Mouse (Mus musculus) small intestine, adult 2 months (tissue): ENCODE results near the gene Mcfd2. TPM values are rescaled to one million over a fixed set of nuclear protein-coding genes. Genes with fewer than 3 reads are reported as not detected.

ENCODE experiments used
- H3K27ac ChIP-seq: fragments of 200-500 bp; 2 replicates; pipeline ENCODE4 v1.5.1; 2012; ENCODE audit warnings: low read depth, low read length, control low read depth, inconsistent platforms; ENCODE audit not compliant: insufficient read depth
- H3K27me3 ChIP-seq: fragments of 200-500 bp; 2 replicates; pipeline ENCODE4 v1.6.1; 2012; ENCODE audit warnings: mild to moderate bottlenecking, moderate library complexity, low read length, inconsistent platforms; ENCODE audit not compliant: control insufficient read depth, insufficient read depth
- H3K36me3 ChIP-seq: fragments of 200-500 bp; 2 replicates; pipeline ENCODE4 v1.6.1; 2012; ENCODE audit warnings: mild to moderate bottlenecking, low read length, control low read depth, inconsistent platforms; ENCODE audit not compliant: control insufficient read depth, insufficient read depth
- H3K4me1 ChIP-seq: fragments of 200-500 bp; 2 replicates; pipeline ENCODE4 v1.6.1; 2012; ENCODE audit warnings: low read length, inconsistent platforms, mixed read lengths; ENCODE audit not compliant: control insufficient read depth, insufficient read depth, insufficient read length
- H3K4me3 ChIP-seq: fragments of 200-500 bp; 2 replicates; pipeline ENCODE4 v1.5.1; 2012; ENCODE audit warnings: low read depth, mild to moderate bottlenecking, control low read depth, inconsistent platforms, low read length, moderate library complexity
- CTCF ChIP-seq: fragments of 200-500 bp; IDR thresholded peaks from 2 replicates; pipeline ENCODE4 v1.5.1; 2012; ENCODE audit warnings: low read depth, mild to moderate bottlenecking, control low read depth, inconsistent platforms, low read length, moderate library complexity, mixed read lengths; ENCODE audit not compliant: insufficient replicate concordance, insufficient read length; ENCODE audit errors: extremely low read depth
- POLR2A ChIP-seq: fragments of 200-500 bp; IDR thresholded peaks from 2 replicates; pipeline ENCODE4 v1.6.1; 2012; ENCODE audit warnings: low read depth, mild to moderate bottlenecking, control low read depth, inconsistent platforms, low read length, moderate library complexity
- WGBS: fragments of 180-500 bp; shearing (Covaris S2); methylation state at CpG from one replicate; pipeline ENCODE4 v1.1.7; 2018; 5-methylcytosine and 5-hydroxymethylcytosine counted together
- polyA plus RNA-seq: library from polyadenylated mRNA; depleted of rRNA; stranded (reverse); fragments of >200 nt; gene quantifications from 2 replicates; pipeline ENCODE4 v1.2.3, GENCODE M21; 2012

Mcfd2 gene
- polyA plus RNA-seq, 1 experiment: 169 TPM

- peak overlapping the region; percentile 63 for H3K4me3 ChIP-seq
- TF ChIP-seq POLR2A: no peak
- TF ChIP-seq CTCF: no peak
- 25% methylated on average over 6 of the region's 6 CpGs for WGBS
- peaks cover 22% of the 10 kb centered on the region for H3K4me1 ChIP-seq
- no peaks in the 10 kb centered on the region for H3K27me3 ChIP-seq
- H3K36me3 ChIP-seq: peaks cover 20% of the 10 kb centered on the region
- peak overlapping the region; percentile 94 for H3K27ac ChIP-seq
Observed at GRCm38 (mm10) chr17:87263401-87263800, 2.3 kb downstream of the Mcfd2 start.

- no peaks in the 10 kb centered on the region for H3K27me3 ChIP-seq
- H3K27ac ChIP-seq: no peak overlapping the region
- H3K36me3 ChIP-seq: peaks cover 60% of the 10 kb centered on the region
- H3K4me1 ChIP-seq: peaks cover 4% of the 10 kb centered on the region
- WGBS: 90% methylated on average over 16 of the region's 16 CpGs
- TF ChIP-seq CTCF (no peak), POLR2A (no peak)
- H3K4me3 ChIP-seq: no peak overlapping the region
Observed at GRCm38 (mm10) chr17:87255672-87256071, 10.1 kb downstream of the Mcfd2 start.

DNA sequence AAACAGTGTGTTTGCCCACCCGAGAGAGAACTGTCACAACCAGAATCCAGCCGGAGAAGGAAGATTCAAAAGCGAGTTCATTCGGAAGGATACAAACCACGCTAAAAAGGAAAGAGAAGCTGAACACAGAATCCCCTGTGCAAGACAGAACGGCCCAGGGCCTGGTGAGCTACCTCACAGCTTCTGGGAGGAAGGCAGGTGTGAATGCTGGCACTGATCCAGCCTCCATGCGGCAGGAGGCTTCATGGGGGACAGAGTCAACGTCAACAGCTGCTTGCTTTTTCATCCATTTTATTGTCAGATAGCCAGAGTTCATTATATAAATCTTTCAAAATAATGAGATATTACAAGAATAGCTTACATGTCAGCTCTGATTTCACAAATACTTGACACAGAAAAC lies 11.4 kb downstream of the Mcfd2 start:
- no peaks in the 10 kb centered on the region for H3K27me3 ChIP-seq
- no peak overlapping the region for H3K27ac ChIP-seq

GRCm38 (mm10) chr17:87246103-87246502 lies 19.6 kb downstream of the Mcfd2 start:
- no peaks in the 10 kb centered on the region; the same call in 1 of the 2 replicates for H3K27me3 ChIP-seq
- TF ChIP-seq CTCF: no peak
- no peak for TF ChIP-seq POLR2A
- no peaks in the 10 kb centered on the region for H3K4me1 ChIP-seq
- no peak overlapping the region for H3K27ac ChIP-seq
- no peak overlapping the region for H3K4me3 ChIP-seq
- no peaks in the 10 kb centered on the region for H3K36me3 ChIP-seq
- 62% methylated on average over 9 of the region's 9 CpGs for WGBS

More for the DNA sequence above, 11.4 kb downstream of the Mcfd2 start:
- WGBS: 45% methylated on average over 8 of the region's 8 CpGs
- Histone ChIP-seq H3K4me3 (no peak overlapping the region), H3K36me3 (peaks cover 51% of the 10 kb centered on the region), H3K4me1 (peaks cover 4% of the 10 kb centered on the region; the same call in 1 of the 2 replicates)
- no peak for TF ChIP-seq CTCF
- no peak for TF ChIP-seq POLR2A

DNA sequence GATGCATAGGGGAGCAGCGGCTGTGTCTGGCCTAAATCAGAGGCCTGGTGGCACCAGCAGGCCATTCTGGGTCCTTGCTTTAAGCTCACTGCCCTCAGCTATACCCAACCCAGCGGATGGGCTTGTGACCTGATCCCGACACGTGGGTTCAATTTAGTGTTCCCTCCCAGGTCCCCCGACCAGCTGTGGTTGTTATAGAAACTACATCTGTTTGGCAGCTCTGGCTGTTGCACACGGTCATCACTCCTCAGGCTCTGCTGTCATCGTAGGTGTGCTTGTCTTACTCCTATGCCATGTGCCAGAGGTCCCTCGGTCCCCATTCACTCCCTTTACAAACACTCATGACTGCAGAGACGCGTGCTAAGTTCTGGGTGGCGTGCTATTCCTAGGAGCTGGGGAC lies 27.9 kb downstream of the Mcfd2 start:
- Histone ChIP-seq H3K27ac (no peak overlapping the region), H3K4me3 (no peak overlapping the region), H3K27me3 (no peaks in the 10 kb centered on the region), H3K36me3 (no peaks in the 10 kb centered on the region), H3K4me1 (no peaks in the 10 kb centered on the region)
- TF ChIP-seq POLR2A: no peak
- TF ChIP-seq CTCF: no peak
- WGBS: 86% methylated on average over 11 of the region's 11 CpGs

- Histone ChIP-seq H3K4me3 (no peak overlapping the region), H3K27ac (no peak overlapping the region), H3K27me3 (no peaks in the 10 kb centered on the region), H3K36me3 (no peaks in the 10 kb centered on the region), H3K4me1 (no peaks in the 10 kb centered on the region)
- TF ChIP-seq POLR2A (no peak), CTCF (no peak)
- WGBS: 47% methylated on average over 18 of the region's 18 CpGs
Observed at GRCm38 (mm10) chr17:87236725-87237650, 28.7 kb downstream of the Mcfd2 start.

DNA sequence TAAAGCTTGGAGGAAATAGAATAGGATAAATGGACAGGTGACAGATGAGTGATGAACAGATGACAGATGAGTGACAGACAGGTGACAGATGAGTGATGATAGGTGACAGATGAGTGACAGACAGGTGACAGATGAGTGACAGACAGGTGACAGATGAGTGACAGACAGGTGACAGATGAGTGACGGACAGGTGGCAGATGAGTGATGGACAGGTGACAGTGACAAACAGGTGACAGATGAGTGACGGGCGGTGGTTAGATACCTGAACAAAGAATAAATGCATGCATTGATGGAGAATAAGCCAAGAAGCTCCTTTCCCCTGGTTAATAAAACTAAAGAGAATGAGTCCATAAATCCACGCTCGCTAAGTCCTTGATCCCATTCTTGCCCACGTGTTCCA lies 30.7 kb downstream of the Mcfd2 start:
- no peak overlapping the region for H3K27ac ChIP-seq
- H3K4me3 ChIP-seq: no peak overlapping the region

More for the DNA sequence above, 30.7 kb downstream of the Mcfd2 start:
- Histone ChIP-seq H3K36me3 (no peaks in the 10 kb centered on the region), H3K27me3 (no peaks in the 10 kb centered on the region), H3K4me1 (no peaks in the 10 kb centered on the region)
- 88% methylated on average over 6 of the region's 6 CpGs for whole genome bisulfite sequencing
- TF ChIP-seq POLR2A: no peak
- no peak for TF ChIP-seq CTCF
